Mouse (Mus musculus) adrenal gland, adult 18-20 months (tissue): ENCODE data around the gene Ercc2. TPM values are rescaled to one million over a fixed set of nuclear protein-coding genes. Genes with fewer than 3 reads are reported as not detected.

Experiments
- DNase-seq, 2 experiments: peaks; one replicate each; pipeline ENCODE4 v3.0.0; 2021 to 2022; ENCODE audit warnings: low spot score in 2 of 2
- long read RNA-seq, 2 experiments: library from polyadenylated mRNA; stranded (forward); transcript quantifications; one replicate each; pipeline ENCODE4 v2.0.0; 2021
- total RNA-seq, 2 experiments: library from RNA; stranded (reverse); gene quantifications; 1 replicate in 1 of 2; 2 replicates in 1 of 2; pipeline ENCODE4 v1.2.3; 2021

Gene Ercc2
- 10 to 100 TPM; 27.1 to 30.9 TPM for total RNA-seq
- long read RNA-seq, experiment 1, transcript Ercc2-201 (23 exons, 3,578 nt) = major isoform, 9 of 11 reads
- long read RNA-seq, experiment 1, partial matches to known transcripts = 1 of 11 reads
- long read RNA-seq, experiment 1, other reads (novel, unspliced or antisense) = 1 of 11 reads
- long read RNA-seq, experiment 2, transcript Ercc2-201 (23 exons, 3,578 nt) = major isoform, 32 of 53 reads
- long read RNA-seq, experiment 2, partial matches to known transcripts = 8 of 53 reads
- long read RNA-seq, experiment 2, other reads (novel, unspliced or antisense) = 12 of 53 reads

- DNase-seq = peak; percentile 96 to 98
These were observed at the start of gene Ercc2 for GRCm38 (mm10) chr7:19381377-19382165. TSS of gene Ercc2 (plus strand) at chr7:19382010.

GRCm38 (mm10) chr7:19332709-19333352 lies 49.0 kb upstream of the Ercc2 start:
- DNase-seq = peak; percentile 74 to 80

- DNase-seq = no peak
These were observed 46.2 kb upstream of the Ercc2 start for GRCm38 (mm10) chr7:19335583-19335982.

GRCm38 (mm10) chr7:19337122-19337521 lies 44.7 kb upstream of the Ercc2 start:
- no peak for DNase-seq

- DNase-seq = no peak
These were observed 43.8 kb upstream of the Ercc2 start for GRCm38 (mm10) chr7:19338060-19338459.

- no peak for DNase-seq
These were observed 43.2 kb upstream of the Ercc2 start for GRCm38 (mm10) chr7:19338596-19338995.

- DNase-seq = no peak
These were observed 40.6 kb upstream of the Ercc2 start for GRCm38 (mm10) chr7:19341250-19341649.

- DNase-seq = peak in 1 of 2 experiments; percentile 38
These were observed 39.9 kb upstream of the Ercc2 start for GRCm38 (mm10) chr7:19341761-19342409.

- peak; percentile 90 to 93 for DNase-seq
These were observed 39.3 kb upstream of the Ercc2 start for GRCm38 (mm10) chr7:19342481-19343027.

GRCm38 (mm10) chr7:19343210-19343808 lies 38.5 kb upstream of the Ercc2 start:
- DNase-seq = peak; percentile 77 to 81

- DNase-seq = no peak
These were observed 37.5 kb upstream of the Ercc2 start, which contains the start of gene Ercc1 for GRCm38 (mm10) chr7:19344237-19344847. TSS of gene Ercc1 (plus strand) at chr7:19344778.

- DNase-seq = peak; percentile 82 to 86
These were observed 36.8 kb upstream of the Ercc2 start for GRCm38 (mm10) chr7:19344938-19345471.

- peak in 1 of 2 experiments; percentile 19 for DNase-seq
These were observed 32.5 kb upstream of the Ercc2 start for GRCm38 (mm10) chr7:19349188-19349915.

- DNase-seq = peak in 1 of 2 experiments; percentile 13
These were observed 31.6 kb upstream of the Ercc2 start for GRCm38 (mm10) chr7:19350221-19350620.

GRCm38 (mm10) chr7:19354991-19355390 lies 26.8 kb upstream of the Ercc2 start:
- no peak for DNase-seq

GRCm38 (mm10) chr7:19356311-19356710 lies 25.5 kb upstream of the Ercc2 start:
- no peak for DNase-seq

GRCm38 (mm10) chr7:19357381-19358375 lies 24.1 kb upstream of the Ercc2 start:
- DNase-seq = no peak

GRCm38 (mm10) chr7:19358634-19359033 lies 23.2 kb upstream of the Ercc2 start:
- no peak for DNase-seq
